Mouse (Mus musculus): ENCODE results near the gene F930015N05Rik. TPM values are rescaled to one million over a fixed set of nuclear protein-coding genes. Genes with fewer than 3 reads are reported as not detected.

The F930015N05Rik gene
- polyA plus RNA-seq, 1 experiment from 2014 or later = 1.8 TPM

GRCm38 (mm10) chr11:64442119-64442518, 5.7 kb upstream of the F930015N05Rik start:
- Histone ChIP-seq H3K4me3 (ENCODE audit: low read depth, low read length) (no peak overlapping the region), H3K27me3 (ENCODE audit: control insufficient read depth, insufficient read depth, low read length) (no peaks in the 10 kb centered on the region), H3K9ac (ENCODE audit: low read length) (no peak overlapping the region), H3K9me3 (ENCODE audit: control insufficient read depth, low read length) (no peaks in the 10 kb centered on the region), H3K4me2 (ENCODE audit: low read depth) (no peak overlapping the region), H3K27ac (ENCODE audit: low read depth, low read length) (no peak overlapping the region), H3K36me3 (ENCODE audit: control insufficient read depth, insufficient read depth, low read length) (no peaks in the 10 kb centered on the region), H3K4me1 (ENCODE audit: control insufficient read depth, insufficient read depth, low read length) (0 out of 2 replicates have a peak, but pooled peaks cover 2% of the 10 kb centered on the region)
- WGBS = 41% methylated on average over 8 of the region's 8 CpGs
- no peak for ATAC-seq (ENCODE audit: insufficient read depth, low FRiP score, low TSS enrichment)
- peak; percentile 42 for DNase-seq (ENCODE audit: low spot score)

GRCm38 (mm10) chr11:64438909-64439308, 2.5 kb upstream of the F930015N05Rik start:
- Histone ChIP-seq H3K9ac (ENCODE audit: low read length) (no peak overlapping the region), H3K27me3 (ENCODE audit: control insufficient read depth, insufficient read depth, low read length) (no peaks in the 10 kb centered on the region), H3K9me3 (ENCODE audit: control insufficient read depth, low read length) (no peaks in the 10 kb centered on the region), H3K4me1 (ENCODE audit: control insufficient read depth, insufficient read depth, low read length) (0 out of 2 replicates have a peak, but pooled peaks cover 2% of the 10 kb centered on the region), H3K4me2 (ENCODE audit: low read depth) (no peak overlapping the region), H3K36me3 (ENCODE audit: control insufficient read depth, insufficient read depth, low read length) (no peaks in the 10 kb centered on the region), H3K4me3 (ENCODE audit: low read depth, low read length) (no peak overlapping the region), H3K27ac (ENCODE audit: low read depth, low read length) (no peak overlapping the region)
- ATAC-seq (ENCODE audit: insufficient read depth, low FRiP score, low TSS enrichment) = no peak
- no peak for DNase-seq (ENCODE audit: low spot score)
- 34% methylated on average over 3 of the region's 3 CpGs for WGBS

GRCm38 (mm10) chr11:64437721-64438120, 1.3 kb upstream of the F930015N05Rik start:
- no peaks in the 10 kb centered on the region for H3K27me3 ChIP-seq (ENCODE audit: control insufficient read depth, insufficient read depth, low read length)
- no peak overlapping the region for H3K4me3 ChIP-seq (ENCODE audit: low read depth, low read length)
- H3K9me3 ChIP-seq (ENCODE audit: control insufficient read depth, low read length) = no peaks in the 10 kb centered on the region
- H3K4me1 ChIP-seq (ENCODE audit: control insufficient read depth, insufficient read depth, low read length) = 0 out of 2 replicates have a peak, but pooled peaks cover 2% of the 10 kb centered on the region
- ATAC-seq (ENCODE audit: insufficient read depth, low FRiP score, low TSS enrichment) (no peak), DNase-seq (ENCODE audit: low spot score) (no peak)
- H3K9ac ChIP-seq (ENCODE audit: low read length) = no peak overlapping the region
- 17% methylated on average over 3 of the region's 3 CpGs for WGBS
- H3K36me3 ChIP-seq (ENCODE audit: control insufficient read depth, insufficient read depth, low read length) = no peaks in the 10 kb centered on the region
- peak overlapping the region; percentile 21 for H3K4me2 ChIP-seq (ENCODE audit: low read depth)
- H3K27ac ChIP-seq (ENCODE audit: low read depth, low read length) = no peak overlapping the region

DNA sequence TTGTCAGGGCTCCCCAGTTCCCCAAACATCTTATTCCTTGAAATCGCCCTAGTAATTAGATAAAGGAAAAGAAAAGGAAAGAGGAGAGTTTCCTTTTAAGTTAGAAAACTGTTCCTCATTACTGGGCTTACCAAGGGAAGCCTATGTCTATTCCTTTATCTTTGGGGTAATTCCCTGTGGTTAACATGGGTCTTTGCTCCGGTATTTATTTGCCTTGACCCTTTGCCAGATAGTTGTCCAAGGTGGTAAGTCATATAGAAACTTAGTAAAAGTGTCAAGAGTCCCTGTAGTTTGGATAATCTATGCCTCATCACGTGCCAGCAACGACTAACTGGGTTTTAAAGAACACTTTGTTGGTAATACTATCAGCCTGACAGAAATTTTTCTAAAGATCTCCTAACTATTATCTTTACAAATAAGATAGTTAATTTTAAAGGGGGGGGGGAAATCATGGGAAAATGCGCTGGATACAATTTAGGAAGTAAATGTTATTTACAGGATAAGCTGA, 392 bp upstream of the F930015N05Rik start:
- H3K4me2 ChIP-seq (ENCODE audit: low read depth) = peak overlapping the region; percentile 97
- no peak overlapping the region for H3K27ac ChIP-seq (ENCODE audit: low read depth, low read length)
- no peak for ATAC-seq (ENCODE audit: insufficient read depth, low FRiP score, low TSS enrichment)
- peak overlapping the region; percentile 82 for H3K9ac ChIP-seq (ENCODE audit: low read length)
- no peaks in the 10 kb centered on the region for H3K27me3 ChIP-seq (ENCODE audit: control insufficient read depth, insufficient read depth, low read length)
- H3K4me3 ChIP-seq (ENCODE audit: low read depth, low read length) = peak overlapping the region; percentile 62
- no peaks in the 10 kb centered on the region for H3K9me3 ChIP-seq (ENCODE audit: control insufficient read depth, low read length)
- 0 out of 2 replicates have a peak, but pooled peaks cover 2% of the 10 kb centered on the region for H3K4me1 ChIP-seq (ENCODE audit: control insufficient read depth, insufficient read depth, low read length)
- WGBS = 15% methylated on average over 5 of the region's 5 CpGs
- no peak for DNase-seq (ENCODE audit: low spot score)
- no peaks in the 10 kb centered on the region for H3K36me3 ChIP-seq (ENCODE audit: control insufficient read depth, insufficient read depth, low read length)

- peak; percentile 73 for ATAC-seq (ENCODE audit: insufficient read depth, low FRiP score, low TSS enrichment)
- Histone ChIP-seq H3K9me3 (ENCODE audit: control insufficient read depth, low read length) (no peaks in the 10 kb centered on the region), H3K27ac (ENCODE audit: low read depth, low read length) (peak overlapping the region; percentile 67), H3K4me1 (ENCODE audit: control insufficient read depth, insufficient read depth, low read length) (0 out of 2 replicates have a peak, but pooled peaks cover 2% of the 10 kb centered on the region), H3K4me3 (ENCODE audit: low read depth, low read length) (peak overlapping the region; percentile 62), H3K9ac (ENCODE audit: low read length) (peak overlapping the region; percentile 82), H3K36me3 (ENCODE audit: control insufficient read depth, insufficient read depth, low read length) (no peaks in the 10 kb centered on the region), H3K27me3 (ENCODE audit: control insufficient read depth, insufficient read depth, low read length) (no peaks in the 10 kb centered on the region), H3K4me2 (ENCODE audit: low read depth) (peak overlapping the region; percentile 97)
- DNase-seq (ENCODE audit: low spot score) = peak; percentile 75
- under 1% methylated on average over 77 of the region's 81 CpGs for WGBS
Observed at GRCm38 (mm10) chr11:64435546-64436411, 674 bp downstream of the F930015N05Rik start.

DNA sequence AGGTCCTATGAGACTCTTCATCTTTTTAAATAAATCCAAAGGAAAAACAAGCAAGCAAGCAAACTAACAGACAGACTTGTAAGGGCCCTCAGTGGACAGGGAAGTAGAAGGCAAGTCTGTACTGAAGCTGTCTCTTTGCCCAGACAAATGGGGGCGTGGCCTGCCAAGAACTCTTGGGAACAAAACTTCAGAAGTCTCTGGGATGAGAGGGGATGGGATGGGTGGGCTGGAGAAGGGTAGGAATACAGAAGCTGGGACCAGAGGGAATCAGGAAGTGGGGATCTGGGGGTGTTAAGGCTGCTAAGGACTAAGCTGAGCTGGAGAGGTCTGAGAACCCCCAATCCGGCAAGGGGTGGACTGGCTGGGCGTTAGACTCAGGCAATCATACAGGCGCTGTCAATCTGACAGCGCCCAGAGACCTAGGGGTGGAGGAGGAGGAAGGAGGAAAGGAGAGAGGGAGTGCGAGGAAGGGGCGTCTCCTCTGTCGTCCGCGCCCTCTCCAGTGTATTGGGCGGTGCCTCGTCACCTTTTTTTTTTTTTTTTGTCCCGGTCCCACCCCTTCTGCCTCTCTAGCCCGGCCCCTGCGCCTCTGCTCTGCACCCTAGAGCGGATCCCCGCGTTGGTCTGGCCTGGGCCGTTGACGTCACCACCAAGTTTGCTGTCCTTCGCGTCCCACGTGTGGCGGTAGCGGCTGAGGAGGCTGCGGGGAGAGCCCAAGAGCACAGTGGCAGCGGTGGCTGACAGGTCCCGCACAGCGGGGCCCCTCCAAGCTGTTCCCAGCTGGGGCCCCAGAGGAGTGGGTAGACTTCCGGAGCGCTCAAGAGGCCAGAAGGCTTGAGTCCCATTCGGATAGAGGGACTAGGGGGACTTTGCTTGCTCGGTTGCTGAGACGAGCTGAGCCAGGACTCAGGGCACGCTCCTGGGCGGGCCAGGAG, 1.6 kb downstream of the F930015N05Rik start, which contains the start of gene Hs3st3a1:
Gene Hs3st3a1, plus strand, starts transcription at position 722 of the 935 bp plus-strand sequence.
- peak; percentile 88 for ATAC-seq (ENCODE audit: insufficient read depth, low FRiP score, low TSS enrichment)

DNA sequence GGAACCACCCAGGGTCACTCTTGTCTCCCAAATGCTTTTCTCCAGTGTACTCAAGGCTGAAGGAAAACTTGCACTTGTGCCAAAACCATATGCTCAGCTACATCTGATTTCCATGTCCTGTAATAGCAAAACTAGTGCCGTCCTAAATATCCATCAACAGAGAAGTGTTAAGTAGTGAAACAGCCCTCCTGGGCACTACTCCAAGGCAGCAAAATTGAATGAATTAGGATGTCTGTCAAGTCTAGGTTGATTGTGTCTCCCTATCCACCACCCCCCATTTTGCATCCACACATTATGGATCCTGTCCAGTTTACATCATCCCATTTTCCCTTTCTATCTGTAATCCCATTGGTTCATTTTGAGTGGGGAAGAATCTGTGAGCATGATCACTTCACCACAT, 17.5 kb downstream of the F930015N05Rik start:
- Histone ChIP-seq H3K9ac (ENCODE audit: low read length) (no peak overlapping the region), H3K27me3 (ENCODE audit: control insufficient read depth, insufficient read depth, low read length) (no peaks in the 10 kb centered on the region), H3K4me1 (ENCODE audit: control insufficient read depth, insufficient read depth, low read length) (no peaks in the 10 kb centered on the region), H3K4me2 (ENCODE audit: low read depth) (no peak overlapping the region), H3K9me3 (ENCODE audit: control insufficient read depth, low read length) (no peaks in the 10 kb centered on the region), H3K4me3 (ENCODE audit: low read depth, low read length) (no peak overlapping the region), H3K27ac (ENCODE audit: low read depth, low read length) (no peak overlapping the region), H3K36me3 (ENCODE audit: control insufficient read depth, insufficient read depth, low read length) (no peaks in the 10 kb centered on the region)
- ATAC-seq (ENCODE audit: insufficient read depth, low FRiP score, low TSS enrichment) (no peak), DNase-seq (ENCODE audit: low spot score) (no peak)
- 85% methylated on average over 1 of the region's 1 CpGs for WGBS

More for the DNA sequence above, 1.6 kb downstream of the F930015N05Rik start, which contains the start of gene Hs3st3a1:
- H3K36me3 ChIP-seq (ENCODE audit: control insufficient read depth, insufficient read depth, low read length) = no peaks in the 10 kb centered on the region
- WGBS = under 1% methylated on average over 34 of the region's 36 CpGs
- peak; percentile 82 for DNase-seq (ENCODE audit: low spot score)
- peak within 1 kb of the TSS; percentile 82 for H3K9ac ChIP-seq (ENCODE audit: low read length)
- H3K4me3 ChIP-seq (ENCODE audit: low read depth, low read length) = peak within 1 kb of the TSS; percentile 62
- H3K27me3 ChIP-seq (ENCODE audit: control insufficient read depth, insufficient read depth, low read length) = no peaks in the 10 kb centered on the region
- peak within 1 kb of the TSS; percentile 67 for H3K27ac ChIP-seq (ENCODE audit: low read depth, low read length)
- no peaks in the 10 kb centered on the region for H3K9me3 ChIP-seq (ENCODE audit: control insufficient read depth, low read length)
- 0 out of 2 replicates have a peak, but pooled peaks cover 2% of the 10 kb centered on the region for H3K4me1 ChIP-seq (ENCODE audit: control insufficient read depth, insufficient read depth, low read length)
- peak within 1 kb of the TSS; percentile 97 for H3K4me2 ChIP-seq (ENCODE audit: low read depth)

GRCm38 (mm10) chr11:64400534-64401093, 35.8 kb downstream of the F930015N05Rik start:
- no peaks in the 10 kb centered on the region for H3K9me3 ChIP-seq (ENCODE audit: control insufficient read depth, low read length)
- ATAC-seq (ENCODE audit: insufficient read depth, low FRiP score, low TSS enrichment) (no peak), DNase-seq (ENCODE audit: low spot score) (peak; percentile 44)
- no peak overlapping the region for H3K9ac ChIP-seq (ENCODE audit: low read length)
- no peak overlapping the region for H3K4me2 ChIP-seq (ENCODE audit: low read depth)
- H3K4me3 ChIP-seq (ENCODE audit: low read depth, low read length) = no peak overlapping the region
- WGBS = 36% methylated on average over 6 of the region's 6 CpGs
- H3K27ac ChIP-seq (ENCODE audit: low read depth, low read length) = no peak overlapping the region
- H3K36me3 ChIP-seq (ENCODE audit: control insufficient read depth, insufficient read depth, low read length) = no peaks in the 10 kb centered on the region
- H3K27me3 ChIP-seq (ENCODE audit: control insufficient read depth, insufficient read depth, low read length) = no peaks in the 10 kb centered on the region
- peaks cover 6% of the 10 kb centered on the region for H3K4me1 ChIP-seq (ENCODE audit: control insufficient read depth, insufficient read depth, low read length)

Measured in neural tube, embryonic 11.5 days (tissue).